Mouse (Mus musculus): ENCODE measurements around the gene Ankrd40.

DNA sequence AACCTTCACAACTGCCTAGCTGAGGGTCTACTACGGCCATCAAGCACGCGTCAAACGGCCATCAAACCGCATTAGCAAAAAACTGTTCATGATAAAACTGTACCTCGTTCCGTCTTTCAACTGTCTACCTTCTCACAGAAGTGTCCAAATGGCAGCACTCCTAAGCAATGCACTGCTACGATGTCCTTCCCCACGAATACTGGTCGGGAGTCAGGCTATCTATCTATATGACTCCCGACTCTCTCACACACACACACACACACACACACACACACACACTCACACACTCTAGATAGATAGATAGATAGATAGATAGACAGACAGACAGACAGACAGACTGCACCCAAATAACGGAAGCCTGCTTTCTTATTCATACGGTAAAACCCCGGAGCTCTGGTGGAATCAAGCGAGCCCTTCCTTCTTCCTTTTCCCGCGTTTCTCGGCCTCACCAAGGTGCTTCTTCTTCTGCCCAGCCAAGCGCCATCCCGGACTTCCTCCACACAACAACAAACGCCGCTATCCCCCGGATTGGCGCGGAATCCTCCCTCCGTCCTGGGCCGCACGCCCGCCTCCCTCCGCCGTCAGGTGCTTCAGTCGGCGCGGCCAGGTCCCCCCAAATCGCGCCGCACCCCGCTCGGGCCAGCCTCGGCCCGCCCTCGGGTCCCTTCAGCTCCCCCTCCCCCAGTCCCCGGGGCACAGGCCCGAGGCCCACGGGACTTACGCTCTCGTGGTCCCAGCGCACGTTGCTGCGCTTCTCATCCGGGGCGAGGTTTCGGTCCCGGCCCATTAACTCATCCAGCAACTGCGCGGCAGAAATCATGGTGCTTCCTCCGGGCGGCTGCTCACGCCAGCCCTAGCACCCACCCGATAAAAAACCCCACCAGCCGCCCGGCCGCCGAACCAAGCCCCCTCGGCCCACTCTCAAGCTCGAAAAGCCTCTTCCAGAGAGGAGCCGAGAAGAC, 6.6 kb upstream of the Ankrd40 start:
- TF ChIP-seq CTCF (IDR thresholded peaks at IDR 0.05; ENCODE audit: control insufficient read depth, insufficient read depth, insufficient replicate concordance, low read depth, low read length) (no peak), POLR2A (IDR thresholded peaks at IDR 0.05; ENCODE audit: control insufficient read depth, low read depth, low read length) (no peak; the same call in 1 of the 2 replicates)

All from testis, adult 2 months (tissue).